Mouse (Mus musculus) lung, postnatal 4 days (tissue): ENCODE measurements around the gene Eya3.
"Not testable (repeated sequence)": the region's sequence is repeated elsewhere in the genome, so short reads cannot be mapped to it uniquely, and the experiment has no call there.

Experiments used
- DNase-seq, 2 experiments: peaks; one replicate each; pipeline ENCODE4 v3.0.0; 2021

The Eya3 gene

DNA sequence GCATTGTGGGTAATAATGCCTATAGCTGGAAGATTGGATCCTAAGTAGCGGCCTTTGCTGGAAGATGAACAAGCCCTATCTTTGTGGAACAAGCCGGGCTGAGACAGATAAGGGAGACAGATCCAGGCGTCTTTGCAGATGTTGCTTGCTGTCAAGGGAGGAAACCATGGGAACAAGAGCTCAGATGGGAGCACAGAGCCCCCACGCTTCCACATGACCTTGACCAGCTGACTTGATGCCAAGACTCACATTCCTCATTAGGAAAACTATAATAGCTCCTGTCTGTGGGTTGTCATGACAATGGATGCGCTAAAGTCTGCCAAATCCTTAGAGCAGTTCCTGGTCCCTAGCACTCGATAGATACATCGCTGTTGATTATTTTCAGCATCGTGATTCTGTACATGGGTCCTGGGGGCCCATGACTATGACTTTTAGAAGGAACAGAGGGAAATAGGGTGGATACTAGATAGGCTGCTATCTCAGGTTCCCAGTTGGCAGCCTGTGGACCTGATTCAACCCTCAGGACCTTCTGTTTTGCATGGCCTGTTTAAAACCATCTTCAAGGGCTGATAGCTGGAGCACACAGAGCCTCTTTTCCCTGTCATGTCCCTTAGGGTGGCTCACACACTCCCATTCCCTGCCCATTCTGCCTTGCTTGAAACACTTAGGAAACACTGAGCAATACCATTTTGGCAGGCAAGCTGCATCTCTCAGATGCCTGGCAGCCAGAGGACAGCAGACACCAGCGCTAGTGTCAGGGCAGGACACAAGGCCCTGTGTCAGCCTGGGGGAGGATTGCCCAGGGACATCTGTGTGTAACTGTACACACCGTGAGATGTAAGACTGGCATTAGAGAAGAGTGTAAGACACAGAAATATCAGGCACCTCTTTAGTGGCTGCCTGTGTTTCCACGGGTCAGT is 105.5 kb downstream of the Eya3 start:
- DNase-seq, result no peak

GRCm38 (mm10) chr4:132746911-132747517 is 108.2 kb downstream of the Eya3 start:
- no peak for DNase-seq

DNA sequence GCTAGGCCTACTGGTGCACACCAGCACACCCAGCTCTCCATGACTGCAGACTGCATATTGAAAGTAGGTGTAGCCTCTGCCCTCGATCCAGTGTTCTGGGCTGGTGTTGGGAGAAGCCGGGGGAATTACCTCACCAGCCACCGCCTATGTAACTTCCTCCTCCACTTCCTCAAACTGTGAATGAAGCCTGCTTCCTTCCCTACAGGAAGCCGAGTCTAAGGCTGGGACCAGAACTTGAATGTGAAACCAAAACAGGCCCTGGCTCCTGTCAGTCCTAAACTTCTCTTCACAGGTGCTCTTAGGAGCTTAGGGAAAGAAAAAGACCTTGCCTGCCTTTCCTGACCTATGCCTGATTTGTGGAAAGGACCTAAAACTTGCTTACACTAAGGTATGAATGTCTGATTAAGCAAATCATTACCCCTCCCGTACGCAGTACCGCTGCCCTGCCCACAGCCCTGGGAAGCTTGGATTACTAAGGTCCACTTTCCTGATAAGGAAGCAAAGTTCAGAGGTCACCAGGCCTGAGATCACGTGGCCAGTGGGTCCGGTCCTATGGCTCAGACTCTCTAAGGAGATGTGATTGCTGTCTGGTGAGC is 109.0 kb downstream of the Eya3 start:
- peak; percentile 74 to 75 for DNase-seq

GRCm38 (mm10) chr4:132748778-132749177 is 110.0 kb downstream of the Eya3 start:
- peak; percentile 17 to 29 for DNase-seq

DNA sequence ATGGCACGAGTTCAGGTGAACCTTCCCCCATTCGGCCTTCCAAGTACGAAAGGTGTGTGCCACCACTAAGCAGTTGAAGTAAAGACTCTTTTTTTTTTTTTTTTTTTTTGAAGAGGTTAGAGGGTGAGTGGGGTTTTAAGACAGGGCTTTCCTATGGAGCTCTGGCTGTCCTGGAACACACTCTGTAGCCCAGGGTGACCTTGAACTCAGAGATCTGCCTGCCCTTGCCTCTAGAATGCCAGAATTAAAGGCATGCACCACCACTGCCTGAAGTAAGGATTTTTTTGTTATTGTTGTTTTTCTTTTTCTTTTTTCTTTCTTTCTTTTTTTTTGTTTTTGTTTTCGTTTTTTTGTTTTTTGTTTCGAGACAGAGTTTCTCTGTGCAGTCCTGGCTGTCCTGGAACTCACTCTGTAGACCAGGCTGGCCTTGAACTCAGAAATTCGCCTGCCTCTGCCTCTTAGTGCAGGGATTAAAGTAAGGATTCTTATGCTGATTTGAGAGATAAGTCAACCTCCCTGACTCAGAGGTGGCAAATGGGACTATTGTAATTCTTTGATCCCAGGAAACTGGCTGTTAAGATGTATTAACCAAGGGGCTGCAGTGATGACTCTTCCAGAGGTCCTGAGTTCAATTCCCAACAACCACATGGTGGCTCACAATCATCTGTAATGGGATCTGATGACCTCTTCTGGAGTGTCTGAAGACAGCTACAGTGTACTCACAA is 110.6 kb downstream of the Eya3 start:
- no peak for DNase-seq

DNA sequence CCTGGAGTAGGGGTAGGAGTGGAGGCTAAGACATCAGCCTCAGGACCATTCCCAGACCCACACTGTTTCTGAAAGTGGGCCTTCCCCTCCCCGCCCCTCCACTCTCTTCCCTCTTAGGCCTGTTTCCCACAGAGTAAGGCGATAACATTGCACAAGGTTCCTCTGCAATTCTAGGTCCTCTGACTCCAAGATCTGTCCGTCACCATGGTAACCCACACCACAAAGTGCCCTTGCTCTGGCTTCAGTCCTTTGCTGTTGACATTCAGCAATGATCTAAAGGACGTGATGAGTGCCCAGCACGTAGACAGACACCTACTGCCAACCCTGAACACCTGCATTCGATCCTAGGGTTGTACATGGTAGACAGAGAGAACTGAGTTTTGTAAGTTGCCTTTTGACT is 114.2 kb downstream of the Eya3 start:
- DNase-seq, result no peak

DNA sequence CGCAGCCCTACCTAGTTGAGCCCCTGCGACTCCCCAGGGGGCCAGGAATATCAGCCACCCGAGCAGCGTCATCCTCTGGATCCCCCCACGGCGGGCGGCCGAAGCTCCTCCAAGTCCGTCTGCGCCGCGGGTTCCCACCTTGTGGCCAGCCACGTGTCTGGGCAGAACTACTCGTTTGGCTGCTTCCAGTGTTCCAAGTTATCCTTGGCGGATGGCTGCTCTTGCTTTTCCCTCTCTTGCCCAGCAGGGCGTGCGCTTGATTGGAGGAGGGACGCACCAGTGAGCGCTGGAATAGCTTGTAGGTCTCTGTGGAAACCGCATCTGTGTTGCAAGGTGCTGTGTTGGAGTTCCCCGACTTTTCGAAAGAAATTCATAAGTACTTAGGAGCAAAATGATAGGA is 118.2 kb downstream of the Eya3 start, which contains the start of gene Smpdl3b:
Gene Smpdl3b (minus strand): TSS at position 279 of the 400 bp plus-strand sequence.
- peak; percentile 80 to 81 for DNase-seq

- DNase-seq, result no peak
These were observed 119.0 kb downstream of the Eya3 start for GRCm38 (mm10) chr4:132757633-132758351.

DNA sequence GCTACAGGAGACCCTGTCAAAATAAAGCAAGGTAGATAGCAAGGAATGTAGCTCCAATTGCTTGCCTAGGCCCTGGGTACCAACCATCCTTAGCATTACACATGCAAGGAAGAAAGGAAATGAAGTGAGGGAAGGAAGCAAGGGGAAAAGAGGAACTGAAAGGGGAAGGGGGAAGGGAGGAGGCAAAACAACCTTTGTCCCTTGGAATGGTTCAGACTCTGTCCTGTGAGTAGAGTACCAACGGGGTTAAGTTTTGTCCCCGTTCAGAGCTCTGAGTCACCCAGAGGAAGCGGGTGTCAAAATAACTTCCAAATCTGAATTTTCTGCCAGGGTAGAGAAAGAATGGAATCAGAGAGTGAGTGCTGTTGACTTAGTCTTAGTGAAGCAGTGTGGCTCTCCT is 121.5 kb downstream of the Eya3 start:
- DNase-seq, result no peak

DNA sequence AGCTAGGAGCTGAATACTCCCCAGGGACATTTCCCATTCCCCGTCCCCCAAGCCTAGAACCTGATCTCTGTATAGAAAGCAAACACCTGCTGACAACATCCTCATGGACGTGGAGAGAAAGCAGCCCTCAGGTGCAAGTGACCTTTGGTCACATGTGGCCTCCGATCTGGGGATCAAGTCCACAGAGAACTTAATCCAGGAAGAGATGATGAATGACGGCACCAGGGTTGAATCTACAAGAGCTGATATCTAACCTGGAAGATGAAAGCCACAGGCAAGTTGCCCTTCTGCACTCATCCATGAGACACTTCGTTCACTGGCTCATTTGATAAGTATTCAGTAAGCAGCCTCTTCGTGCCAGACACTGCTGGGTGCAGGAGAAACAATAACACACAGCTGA is 123.8 kb downstream of the Eya3 start:
- DNase-seq, result no peak

GRCm38 (mm10) chr4:132763125-132763524 is 124.3 kb downstream of the Eya3 start:
- not testable (repeated sequence) for DNase-seq

- DNase-seq, result peak; percentile 97 to 99
These were observed 129.4 kb downstream of the Eya3 start, which contains the start of gene Rpa2 for GRCm38 (mm10) chr4:132767914-132768876. Gene Rpa2, plus strand, starts transcription at chr4:132768332.

- DNase-seq, result no peak
These were observed 133.0 kb downstream of the Eya3 start for GRCm38 (mm10) chr4:132771776-132772175.
